Mouse (Mus musculus) ES-E14 (cell line): ENCODE measurements around the gene Gm7030. TPM values are rescaled to one million over a fixed set of nuclear protein-coding genes. Genes with fewer than 3 reads are reported as not detected.

ENCODE experiments used
- DNase-seq: peaks from one replicate; pipeline ENCODE4 v3.0.0-alpha.2; 2013; ENCODE audit warnings: low read depth, low spot score
- H3K27ac ChIP-seq: 2 replicates; pipeline ENCODE4 v1.5.1; 2012; ENCODE audit warnings: low read depth, mild to moderate bottlenecking, low read length, moderate library complexity, mixed read lengths; ENCODE audit not compliant: poor library complexity, insufficient read depth, severe bottlenecking
- H3K36me3 ChIP-seq: 2 replicates; pipeline ENCODE4 v1.6.1; 2012; ENCODE audit warnings: mild to moderate bottlenecking, low read length, moderate library complexity, mixed read lengths; ENCODE audit not compliant: control insufficient read depth, poor library complexity, insufficient read depth, severe bottlenecking
- H3K4me1 ChIP-seq, 2 experiments: fragments of 150-350 bp in 1 of 2; sonication (generic) in 1 of 2; 2 replicates each; pipeline ENCODE4 v1.6.1; 2012; ENCODE audit warnings: low read length in 2 of 2, mild to moderate bottlenecking in 1 of 2, mixed read lengths in 1 of 2; ENCODE audit not compliant: control insufficient read depth in 2 of 2, insufficient read depth in 2 of 2, poor library complexity in 1 of 2
- H3K4me3 ChIP-seq, 2 experiments: fragments of 150-350 bp in 1 of 2; sonication (generic) in 1 of 2; 2 replicates each; pipeline ENCODE4 v1.5.1; 2012; ENCODE audit warnings: low read length in 2 of 2, low read depth in 1 of 2, mild to moderate bottlenecking in 1 of 2, mixed read lengths in 1 of 2; ENCODE audit not compliant: insufficient read depth in 1 of 2, poor library complexity in 1 of 2, severe bottlenecking in 1 of 2
- H3K9ac ChIP-seq: 2 replicates; pipeline ENCODE4 v1.6.1; 2012; ENCODE audit warnings: low read depth, mild to moderate bottlenecking, low read length, mixed read lengths; ENCODE audit not compliant: poor library complexity, insufficient read depth, severe bottlenecking
- H3K9me3 ChIP-seq: fragments of 150-350 bp; sonication (generic); 2 replicates; pipeline ENCODE4 v1.6.1; 2012; ENCODE audit warnings: low read depth, mild to moderate bottlenecking, low read length; ENCODE audit not compliant: control insufficient read depth, insufficient read depth
- HCFC1 ChIP-seq: IDR thresholded peaks from 2 replicates; pipeline ENCODE4 v1.6.1; 2012; ENCODE audit warnings: low read length, inconsistent platforms, borderline replicate concordance; ENCODE audit not compliant: insufficient read depth
- MAFK ChIP-seq: IDR thresholded peaks from 2 replicates; pipeline ENCODE4 v1.6.1; 2014; ENCODE audit warnings: mild to moderate bottlenecking, low read depth, low read length, inconsistent platforms; ENCODE audit not compliant: insufficient read depth
- ZC3H11A ChIP-seq: IDR thresholded peaks from 2 replicates; pipeline ENCODE4 v1.6.1; 2012; ENCODE audit warnings: low read depth, mild to moderate bottlenecking, inconsistent platforms, low read length, borderline replicate concordance
- in situ Hi-C, 2 experiments: fragments of 600-800 bp; cut with MboI; formaldehyde crosslinking; loops; one replicate each; pipeline ENCODE4 v1.15.1; 2025; ENCODE audit warnings: low sequenced_read_pairs in 2 of 2, inconsistent platforms in 1 of 2; ENCODE audit not compliant: unreplicated experiment in 2 of 2
- total RNA-seq: library from RNA; depleted of rRNA; stranded (reverse); fragments of 300-350 nt; gene quantifications from 2 replicates; pipeline ENCODE4 v1.2.3, GENCODE M21; 2012; rRNA removed

The Gm7030 gene
- total RNA-seq, 1 experiment: not detected

DNA sequence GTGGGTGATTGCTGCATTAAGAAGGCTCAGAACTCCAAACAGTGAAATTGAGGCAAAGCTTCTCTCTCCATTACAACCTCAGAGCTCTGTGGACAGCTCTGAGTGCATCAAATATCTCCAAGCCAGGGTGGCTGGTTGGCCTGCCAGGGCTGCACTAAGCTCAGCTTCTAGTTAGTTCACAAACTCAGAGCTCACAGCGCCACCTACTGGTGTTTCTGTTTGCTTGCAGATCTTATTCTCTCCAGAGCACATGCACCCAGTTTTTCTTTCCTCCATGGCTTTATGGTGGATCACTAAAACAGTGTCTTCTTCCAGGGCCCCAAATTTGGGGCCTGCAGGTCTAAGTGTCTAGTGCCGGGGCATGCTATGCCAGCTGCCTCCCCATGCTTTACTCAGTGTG lies 68.4 kb downstream of the Gm7030 start:
- in situ Hi-C loops: loop anchor here (10.0 kb wide), 2 partner anchors 64 to 124 kb away; partner anchors contain the start of genes Gm19684 (in 1 of the 2) and Gm7030 (in 1 of the 2)
- TF ChIP-seq ZC3H11A: peak; percentile 73; the same call in 1 of the 2 replicates
- no peak for TF ChIP-seq MAFK
- TF ChIP-seq HCFC1: 0 out of 2 replicates have a peak, but pooled peaks have one; percentile 13

More for the DNA sequence above, 68.4 kb downstream of the Gm7030 start:
- H3K36me3 ChIP-seq: no peaks in the 10 kb centered on the region
- H3K27ac ChIP-seq: no peak overlapping the region
- DNase-seq: peak; percentile 96
- no peaks in the 10 kb centered on the region for H3K4me1 ChIP-seq
- H3K9me3 ChIP-seq: no peaks in the 10 kb centered on the region
- no peak overlapping the region for H3K9ac ChIP-seq
- H3K4me3 ChIP-seq: no peak overlapping the region

Other genes with a start within 250 kb of the Gm7030 start
- 202 and 391 TPM in 2 replicates for gene Dhx16, start 249.6 kb downstream of the Gm7030 start, total RNA-seq
- 13.6 and 15.8 TPM in 2 replicates for gene 2310061I04Rik, start 232.0 kb downstream of the Gm7030 start, total RNA-seq
- gene Atat1, start 219.3 kb downstream of the Gm7030 start, total RNA-seq: 12.5 and 12.9 TPM in 2 replicates
- 189 and 226 TPM in 2 replicates for gene Mrps18b, start 213.0 kb downstream of the Gm7030 start, total RNA-seq
- 64.8 and 68.2 TPM in 2 replicates for gene Ppp1r10, start 213.0 kb downstream of the Gm7030 start, total RNA-seq
- 115 and 117 TPM in 2 replicates for gene Abcf1, start 159.7 kb downstream of the Gm7030 start, total RNA-seq
- 51.6 and 64.1 TPM in 2 replicates for gene Gnl1, start 149.6 kb downstream of the Gm7030 start, total RNA-seq
- 13.8 and 17.0 TPM in 2 replicates for gene Prr3, start 149.2 kb downstream of the Gm7030 start, total RNA-seq
- not detected in 2 replicates for gene H2-T24, start 108.9 kb downstream of the Gm7030 start, total RNA-seq
- gene H2-T23, start 96.6 kb downstream of the Gm7030 start, total RNA-seq: 0.67 and 0.95 TPM in 2 replicates
- 2.7 and 5.8 TPM in 2 replicates for gene H2-T22, start 86.7 kb downstream of the Gm7030 start, total RNA-seq
- gene Gm6034, start 86.5 kb downstream of the Gm7030 start, total RNA-seq: 0.18 and 0.21 TPM in 2 replicates
- 0.37 and 0.54 TPM in 2 replicates for gene Gm11127, start 71.1 kb downstream of the Gm7030 start, total RNA-seq
- not detected in 2 replicates for gene Gm19684, start 7.7 kb downstream of the Gm7030 start, total RNA-seq
- gene Gm8909, start 39.1 kb upstream of the Gm7030 start, total RNA-seq: not detected in 2 replicates
- gene H2-T3, start 60.9 kb upstream of the Gm7030 start, total RNA-seq: 0.22 TPM in 1 of 2 replicates, not detected in the other
- 45.2 and 47.7 TPM in 2 replicates for gene Rpp21, start 128.6 kb upstream of the Gm7030 start, total RNA-seq
- 20.3 and 22.4 TPM in 2 replicates for gene Trim39, start 142.8 kb upstream of the Gm7030 start, total RNA-seq
- gene H2-M10.2, start 157.1 kb upstream of the Gm7030 start, total RNA-seq: not detected in 2 replicates
- not detected in 2 replicates for gene H2-M10.1, start 196.7 kb upstream of the Gm7030 start, total RNA-seq
- not detected in 2 replicates for gene H2-M10.3, start 239.0 kb upstream of the Gm7030 start, total RNA-seq